Mouse (Mus musculus) hindbrain, postnatal 0 days (tissue): ENCODE results near the gene Zxdb. TPM values are rescaled to one million over a fixed set of nuclear protein-coding genes. Genes with fewer than 3 reads are reported as not detected.
"Not testable (repeated sequence)": the region's sequence is repeated elsewhere in the genome, so short reads cannot be mapped to it uniquely, and the experiment has no call there.

Experiments used
- ATAC-seq: fragments of 200-750 bp; cut with Nextera tagmentation; 2 replicates; pipeline ENCODE4 v1.8.0; 2017; ENCODE audit warnings: mild to moderate bottlenecking, moderate TSS enrichment, moderate library complexity
- DNase-seq: peaks from one replicate; pipeline ENCODE4 v3.0.0-alpha.2; 2015; ENCODE audit warnings: low spot score
- H3K27ac ChIP-seq: fragments of 300-500 bp; sonication (generic); 2 replicates; pipeline ENCODE4 v1.5.1; 2014; ENCODE audit warnings: mild to moderate bottlenecking
- H3K27me3 ChIP-seq: fragments of 300-500 bp; sonication (generic); 2 replicates; pipeline ENCODE4 v1.6.1; 2014; ENCODE audit warnings: low read length, mixed read lengths; ENCODE audit not compliant: insufficient read depth
- H3K36me3 ChIP-seq: fragments of 300-500 bp; sonication (generic); 2 replicates; pipeline ENCODE4 v1.6.1; 2014; ENCODE audit warnings: low read length, mixed read lengths; ENCODE audit not compliant: insufficient read depth
- H3K4me1 ChIP-seq: fragments of 300-500 bp; sonication (generic); 2 replicates; pipeline ENCODE4 v1.6.1; 2014; ENCODE audit warnings: antibody characterized with exemption, low read length, mixed read lengths; ENCODE audit not compliant: insufficient read depth
- H3K4me2 ChIP-seq: fragments of 300-500 bp; sonication (generic); 2 replicates; pipeline ENCODE4 v1.6.1; 2014; ENCODE audit warnings: low read depth, mild to moderate bottlenecking, low read length, moderate library complexity, mixed read lengths
- H3K4me3 ChIP-seq: fragments of 300-500 bp; sonication (generic); 2 replicates; pipeline ENCODE4 v1.5.1; 2014; ENCODE audit warnings: low read length
- H3K9ac ChIP-seq: fragments of 300-500 bp; sonication (generic); replicated peaks from 2 replicates; pipeline ENCODE4 v1.6.1; 2014; ENCODE audit warnings: mild to moderate bottlenecking, low read length, moderate library complexity, mixed read lengths
- H3K9me3 ChIP-seq: fragments of 300-500 bp; sonication (generic); 2 replicates; pipeline ENCODE4 v1.6.1; 2016; ENCODE audit warnings: low read length, mixed read lengths
- CTCF ChIP-seq: IDR thresholded peaks from 2 replicates; pipeline ENCODE4 v1.5.1; 2016; ENCODE audit warnings: antibody characterized with exemption, control low read depth, low read depth
- WGBS: fragments of 180-500 bp; shearing (Covaris S2); extraction: QIAGEN DNeasy Blood & Tissue Kit; methylation state at CpG from one replicate; pipeline ENCODE4 v1.1.7; 2014; 5-methylcytosine and 5-hydroxymethylcytosine counted together
- polyA plus RNA-seq: library from polyadenylated mRNA; unstranded; fragments of >200 nt; fragmentation: Nextera tagmentation; extraction: Ambion mirVana; gene quantifications from 2 replicates; pipeline ENCODE4 v1.2.1, GENCODE M21; 2015
- total RNA-seq: library from RNA; depleted of rRNA; stranded (reverse); fragments of >200 nt; gene quantifications from 2 replicates; pipeline ENCODE4 v1.2.3, GENCODE M21; 2014; rRNA removed

Zxdb gene
- total RNA-seq (24.2 and 24.7 TPM in 2 replicates), polyA plus RNA-seq (1.6 and 1.8 TPM in 2 replicates)

DNA sequence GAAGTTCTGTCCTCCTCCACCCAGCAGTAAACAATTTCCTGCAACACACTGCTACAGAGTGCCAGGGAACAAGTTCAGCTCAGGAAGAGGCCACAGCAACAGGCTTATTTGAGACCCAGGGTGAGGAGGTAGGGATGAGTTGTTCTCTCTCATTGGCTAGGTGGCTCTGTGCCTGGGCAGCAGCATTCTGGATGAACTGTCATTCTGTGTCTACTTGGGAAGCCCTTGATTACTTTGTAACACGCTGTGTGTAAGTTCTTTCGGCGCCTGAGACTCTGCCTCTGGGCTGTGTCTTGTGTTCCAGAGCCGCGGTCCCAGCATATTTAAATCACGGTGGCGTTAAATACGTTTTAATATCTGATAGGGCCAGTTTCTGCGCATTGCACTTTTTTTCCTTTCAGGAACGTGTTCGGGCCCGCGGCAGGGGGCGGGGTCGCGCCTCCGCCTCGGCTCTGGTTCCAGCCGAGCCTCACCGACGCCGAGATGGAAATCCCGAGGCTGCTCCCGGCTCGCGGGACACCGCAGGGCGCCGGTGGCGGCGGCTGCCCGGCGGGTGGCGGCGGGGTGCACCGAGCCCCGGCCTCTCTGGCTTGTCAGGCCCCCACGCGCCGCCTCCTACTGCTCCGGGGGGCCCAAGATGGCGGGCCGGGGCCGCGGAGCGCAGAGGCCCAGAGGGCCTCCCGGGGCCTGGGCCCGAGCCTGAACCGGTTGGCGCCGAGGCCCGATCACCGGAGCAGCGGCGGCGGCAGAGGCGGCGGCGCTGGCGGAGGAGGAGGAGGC is at the start of gene Zxdb:
Gene Zxdb, plus strand, starts transcription at position 378 of the 780 bp plus-strand sequence.
- not testable (repeated sequence) for H3K36me3 ChIP-seq, H3K9ac ChIP-seq, DNase-seq, H3K27me3 ChIP-seq, H3K4me1 ChIP-seq, H3K9me3 ChIP-seq, H3K27ac ChIP-seq, H3K4me2 ChIP-seq
- WGBS = no CpG with 5 or more reads among the region's 60 CpGs
- peak; percentile 77 for ATAC-seq
- H3K4me3 ChIP-seq = peak within 1 kb of the TSS; percentile 18; the same call in 1 of the 2 replicates

GRCm38 (mm10) chrX:94674977-94675376 is 49.4 kb upstream of the Zxdb start:
- Histone ChIP-seq H3K4me3 (no peak overlapping the region), H3K27ac (no peak overlapping the region), H3K4me2 (no peak overlapping the region), H3K36me3 (no peaks in the 10 kb centered on the region), H3K9me3 (no peaks in the 10 kb centered on the region), H3K9ac (no peak overlapping the region), H3K4me1 (no peaks in the 10 kb centered on the region), H3K27me3 (no peaks in the 10 kb centered on the region)
- peak; percentile 67 for TF ChIP-seq CTCF
- 46% methylated on average over 4 of the region's 4 CpGs for WGBS
- peak; percentile 63 for DNase-seq
- ATAC-seq = no peak

GRCm38 (mm10) chrX:94681581-94681980 is 42.8 kb upstream of the Zxdb start:
- H3K9ac ChIP-seq, H3K36me3 ChIP-seq, DNase-seq, H3K9me3 ChIP-seq, ATAC-seq, H3K4me3 ChIP-seq, H3K4me2 ChIP-seq, H3K27me3 ChIP-seq, H3K4me1 ChIP-seq, H3K27ac ChIP-seq: not testable (repeated sequence)
- no CpG with 5 or more reads among the region's 2 CpGs for WGBS

GRCm38 (mm10) chrX:94689593-94689992 is 34.8 kb upstream of the Zxdb start:
- peak; percentile 32; the same call in 1 of the 2 replicates for TF ChIP-seq CTCF
- not testable (repeated sequence) for H3K36me3 ChIP-seq, H3K27me3 ChIP-seq, H3K9ac ChIP-seq, H3K27ac ChIP-seq, H3K4me3 ChIP-seq, H3K4me2 ChIP-seq, DNase-seq, H3K9me3 ChIP-seq, H3K4me1 ChIP-seq
- peak; percentile 93 for ATAC-seq
- 82% methylated on average over 5 of the region's 5 CpGs for WGBS

DNA sequence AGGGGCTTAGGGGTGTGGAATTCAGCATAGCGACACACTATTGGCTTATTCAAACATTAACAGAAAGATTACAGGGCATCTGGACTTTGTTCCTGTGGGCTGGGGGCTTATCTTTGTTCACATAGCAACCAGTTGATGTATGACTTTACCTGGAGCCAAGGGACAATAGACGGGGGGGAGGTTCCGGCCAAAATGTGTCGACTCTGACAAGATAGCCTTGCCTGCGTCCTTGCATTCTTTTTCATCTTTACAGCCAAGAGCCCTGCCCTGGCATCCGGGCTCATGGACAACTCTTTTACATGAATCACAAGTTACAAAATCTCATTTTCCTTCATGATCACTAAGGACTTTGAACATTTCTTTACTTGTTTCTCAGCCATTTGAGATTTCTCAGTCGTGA is 17.7 kb upstream of the Zxdb start:
- not testable (repeated sequence) for H3K9me3 ChIP-seq, H3K4me1 ChIP-seq, H3K4me2 ChIP-seq, DNase-seq, ATAC-seq, H3K27me3 ChIP-seq, H3K9ac ChIP-seq, H3K4me3 ChIP-seq, H3K27ac ChIP-seq, H3K36me3 ChIP-seq
- 93% methylated on average over 6 of the region's 7 CpGs for WGBS

- H3K4me2 ChIP-seq, H3K9ac ChIP-seq, H3K27me3 ChIP-seq, H3K4me1 ChIP-seq, H3K4me3 ChIP-seq, DNase-seq, H3K36me3 ChIP-seq, H3K9me3 ChIP-seq, H3K27ac ChIP-seq, ATAC-seq: not testable (repeated sequence)
- WGBS = no CpG with 5 or more reads among the region's 3 CpGs
Measured at GRCm38 (mm10) chrX:94709752-94710151, 14.6 kb upstream of the Zxdb start.

DNA sequence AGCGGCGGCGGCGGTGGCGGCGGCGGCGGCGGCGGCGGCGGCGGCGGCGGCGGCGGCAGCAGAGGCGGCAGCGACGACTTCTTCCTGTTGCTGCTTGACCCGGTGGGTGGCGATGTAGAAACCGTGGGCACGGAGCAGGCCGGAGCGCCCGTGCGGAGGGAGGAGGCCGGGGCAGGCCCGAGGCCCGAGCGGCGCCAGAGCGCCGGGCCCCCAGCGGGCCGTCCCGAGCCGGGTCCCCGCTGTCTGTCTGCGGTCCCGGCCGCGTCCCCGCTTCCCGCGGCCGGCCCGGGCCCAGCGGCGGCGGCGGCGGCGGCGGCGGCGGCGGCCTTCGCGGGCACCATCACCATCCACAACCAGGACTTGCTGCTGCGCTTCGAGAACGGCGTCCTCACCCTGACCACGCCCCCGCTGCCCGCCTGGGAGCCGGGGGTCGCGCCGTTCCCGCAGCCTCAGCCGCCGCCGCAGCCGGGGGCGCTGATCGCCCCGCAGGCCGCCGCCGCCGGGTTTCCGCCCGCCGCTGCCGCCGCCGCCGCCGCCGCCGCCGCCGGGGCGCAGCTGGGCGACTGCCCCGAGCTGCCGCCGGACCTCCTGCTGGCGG is 702 bp downstream of the Zxdb start:
- H3K4me3 ChIP-seq = peak overlapping the region; percentile 18; the same call in 1 of the 2 replicates
- not testable (repeated sequence) for H3K4me1 ChIP-seq, H3K27ac ChIP-seq, DNase-seq, H3K36me3 ChIP-seq, H3K9me3 ChIP-seq, H3K27me3 ChIP-seq, H3K4me2 ChIP-seq, H3K9ac ChIP-seq
- 37% methylated on average over 18 of the region's 102 CpGs for WGBS
- peak; percentile 77 for ATAC-seq

DNA sequence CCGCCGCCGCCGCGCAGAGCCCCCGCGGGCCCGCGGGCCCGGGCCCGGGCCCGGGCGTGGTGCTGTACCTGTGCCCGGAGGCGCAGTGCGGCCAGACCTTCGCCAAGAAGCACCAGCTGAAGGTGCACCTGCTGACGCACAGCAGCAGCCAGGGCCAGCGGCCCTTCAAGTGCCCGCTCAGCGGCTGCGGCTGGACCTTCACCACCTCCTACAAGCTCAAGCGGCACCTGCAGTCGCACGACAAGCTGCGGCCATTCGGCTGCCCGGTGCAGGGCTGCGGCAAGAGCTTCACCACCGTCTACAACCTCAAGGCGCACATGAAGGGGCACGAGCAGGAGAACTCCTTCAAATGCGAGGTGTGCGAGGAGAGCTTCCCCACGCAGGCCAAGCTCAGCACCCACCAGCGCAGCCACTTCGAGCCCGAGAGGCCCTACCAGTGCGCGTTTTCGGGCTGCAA is 1.3 kb downstream of the Zxdb start:
- H3K27ac ChIP-seq, H3K36me3 ChIP-seq, H3K9ac ChIP-seq, H3K4me1 ChIP-seq, H3K27me3 ChIP-seq, H3K9me3 ChIP-seq, H3K4me2 ChIP-seq, DNase-seq: not testable (repeated sequence)
- ATAC-seq = peak; percentile 65
- no CpG with 5 or more reads among the region's 41 CpGs for WGBS
- H3K4me3 ChIP-seq = peak overlapping the region; percentile 18; the same call in 1 of the 2 replicates
